Mouse (Mus musculus): ENCODE results near the gene Got2. TPM values are rescaled to one million over a fixed set of nuclear protein-coding genes. Genes with fewer than 3 reads are reported as not detected.

The Got2 gene
- 132 and 144 TPM in 2 replicates for polyA plus RNA-seq (2015; fragmentation: Nextera tagmentation; extraction: Ambion mirVana)

- ATAC-seq (ENCODE audit: low read depth): peak; percentile 91
- Histone ChIP-seq H3K4me1 (replicated peaks; ENCODE audit: control insufficient read depth, insufficient read depth, low read length) (peaks cover 13% of the 10 kb centered on the region), H3K9me3 (ENCODE audit: control insufficient read depth, low read length) (no peaks in the 10 kb centered on the region), H3K9ac (ENCODE audit: low read length) (peak within 1 kb of the TSS; percentile 75), H3K4me3 (ENCODE audit: low read length) (peak within 1 kb of the TSS; percentile 75), H3K27me3 (ENCODE audit: control insufficient read depth, insufficient read depth, low read depth, low read length) (no peaks in the 10 kb centered on the region), H3K27ac (ENCODE audit: low read length) (peak within 1 kb of the TSS; percentile 67), H3K4me2 (ENCODE audit: low read depth, low read length) (peak within 1 kb of the TSS; percentile 81), H3K36me3 (ENCODE audit: control insufficient read depth, insufficient read depth, low read length) (no peaks in the 10 kb centered on the region)
- 7% methylated on average over 31 of the region's 31 CpGs for WGBS
These were observed at the start of gene Got2 for GRCm38 (mm10) chr8:95888285-95889136. Got2 (minus strand) TSS chr8:95888547.

GRCm38 (mm10) chr8:95932841-95933240 is 44.5 kb upstream of the Got2 start:
- no peak overlapping the region for H3K9ac ChIP-seq (ENCODE audit: low read length)
- no peak overlapping the region for H3K4me3 ChIP-seq (ENCODE audit: low read length)
- H3K36me3 ChIP-seq (ENCODE audit: control insufficient read depth, insufficient read depth, low read length): no peaks in the 10 kb centered on the region
- H3K27ac ChIP-seq (ENCODE audit: low read length): no peak overlapping the region
- H3K27me3 ChIP-seq (ENCODE audit: control insufficient read depth, insufficient read depth, low read depth, low read length): no peaks in the 10 kb centered on the region
- no peak for ATAC-seq (ENCODE audit: low read depth)
- H3K4me2 ChIP-seq (ENCODE audit: low read depth, low read length): no peak overlapping the region
- no peaks in the 10 kb centered on the region for H3K9me3 ChIP-seq (ENCODE audit: control insufficient read depth, low read length)
- no peaks in the 10 kb centered on the region for H3K4me1 ChIP-seq (replicated peaks; ENCODE audit: control insufficient read depth, insufficient read depth, low read length)
- WGBS: 87% methylated on average over 5 of the region's 5 CpGs

DNA sequence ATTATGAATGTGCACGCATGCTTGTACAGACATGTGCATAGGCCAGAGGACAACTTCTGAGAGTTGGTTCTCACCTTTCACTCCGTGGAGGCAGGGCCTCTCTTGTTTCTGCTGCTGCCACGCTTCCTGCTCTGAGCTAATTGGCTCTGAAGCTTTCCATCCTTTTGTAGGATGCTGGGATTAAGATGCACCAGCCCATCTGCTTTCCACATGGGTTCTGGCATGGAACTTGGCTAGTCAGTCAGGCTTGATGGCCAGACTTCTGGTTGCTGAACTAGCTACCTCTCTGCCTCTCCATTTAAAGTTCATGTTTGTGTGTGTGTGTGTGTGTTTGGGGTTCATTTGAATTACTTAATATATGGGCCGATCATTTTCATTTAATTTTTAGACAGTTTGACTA is 41.5 kb upstream of the Got2 start:
- no peaks in the 10 kb centered on the region for H3K4me1 ChIP-seq (replicated peaks; ENCODE audit: control insufficient read depth, insufficient read depth, low read length)
- WGBS: 53% methylated on average over 4 of the region's 4 CpGs
- no peaks in the 10 kb centered on the region for H3K36me3 ChIP-seq (ENCODE audit: control insufficient read depth, insufficient read depth, low read length)
- no peaks in the 10 kb centered on the region for H3K9me3 ChIP-seq (ENCODE audit: control insufficient read depth, low read length)
- H3K9ac ChIP-seq (ENCODE audit: low read length): no peak overlapping the region
- no peak overlapping the region for H3K4me3 ChIP-seq (ENCODE audit: low read length)
- no peak for ATAC-seq (ENCODE audit: low read depth)
- no peak overlapping the region for H3K27ac ChIP-seq (ENCODE audit: low read length)
- no peak overlapping the region for H3K4me2 ChIP-seq (ENCODE audit: low read depth, low read length)
- H3K27me3 ChIP-seq (ENCODE audit: control insufficient read depth, insufficient read depth, low read depth, low read length): no peaks in the 10 kb centered on the region

DNA sequence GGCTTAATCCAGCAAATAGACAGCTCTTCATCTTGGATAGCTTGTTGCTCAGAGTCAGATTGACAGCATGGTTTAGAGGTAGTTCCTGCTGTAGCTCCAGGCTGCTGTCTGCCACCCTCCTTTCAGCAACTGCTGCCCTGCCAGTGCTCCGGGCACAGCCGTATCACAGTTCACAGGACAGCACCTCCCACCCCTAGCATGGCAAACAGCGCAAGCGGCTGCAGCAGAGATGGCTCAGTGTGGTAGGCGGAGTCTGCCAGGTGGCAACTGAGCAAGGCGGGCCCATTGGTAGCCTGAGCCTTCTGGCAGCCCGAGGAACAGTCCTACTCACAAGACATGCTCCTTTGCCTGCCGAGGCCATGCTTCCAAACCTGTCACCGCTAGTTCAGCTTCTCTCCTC is 27.8 kb upstream of the Got2 start:
- ATAC-seq (ENCODE audit: low read depth): peak; percentile 77
- H3K9me3 ChIP-seq (ENCODE audit: control insufficient read depth, low read length): no peaks in the 10 kb centered on the region
- peak overlapping the region; percentile 58 for H3K4me2 ChIP-seq (ENCODE audit: low read depth, low read length)
- H3K4me3 ChIP-seq (ENCODE audit: low read length): peak overlapping the region; percentile 36
- no peaks in the 10 kb centered on the region for H3K27me3 ChIP-seq (ENCODE audit: control insufficient read depth, insufficient read depth, low read depth, low read length)
- no peak overlapping the region for H3K27ac ChIP-seq (ENCODE audit: low read length)
- H3K36me3 ChIP-seq (ENCODE audit: control insufficient read depth, insufficient read depth, low read length): no peaks in the 10 kb centered on the region
- 8% methylated on average over 9 of the region's 9 CpGs for WGBS
- H3K4me1 ChIP-seq (replicated peaks; ENCODE audit: control insufficient read depth, insufficient read depth, low read length): peaks cover 6% of the 10 kb centered on the region; the same call in 1 of the 2 replicates
- H3K9ac ChIP-seq (ENCODE audit: low read length): peak overlapping the region; percentile 50

- Histone ChIP-seq H3K27me3 (ENCODE audit: control insufficient read depth, insufficient read depth, low read depth, low read length) (no peaks in the 10 kb centered on the region), H3K36me3 (ENCODE audit: control insufficient read depth, insufficient read depth, low read length) (no peaks in the 10 kb centered on the region), H3K4me2 (ENCODE audit: low read depth, low read length) (no peak overlapping the region), H3K9me3 (ENCODE audit: control insufficient read depth, low read length) (no peaks in the 10 kb centered on the region), H3K27ac (ENCODE audit: low read length) (no peak overlapping the region), H3K9ac (ENCODE audit: low read length) (no peak overlapping the region), H3K4me1 (replicated peaks; ENCODE audit: control insufficient read depth, insufficient read depth, low read length) (peaks cover 6% of the 10 kb centered on the region; the same call in 1 of the 2 replicates), H3K4me3 (ENCODE audit: low read length) (no peak overlapping the region)
- 8% methylated on average over 7 of the region's 7 CpGs for WGBS
- peak; percentile 67 for ATAC-seq (ENCODE audit: low read depth)
These were observed 26.7 kb upstream of the Got2 start for GRCm38 (mm10) chr8:95914905-95915643.

DNA sequence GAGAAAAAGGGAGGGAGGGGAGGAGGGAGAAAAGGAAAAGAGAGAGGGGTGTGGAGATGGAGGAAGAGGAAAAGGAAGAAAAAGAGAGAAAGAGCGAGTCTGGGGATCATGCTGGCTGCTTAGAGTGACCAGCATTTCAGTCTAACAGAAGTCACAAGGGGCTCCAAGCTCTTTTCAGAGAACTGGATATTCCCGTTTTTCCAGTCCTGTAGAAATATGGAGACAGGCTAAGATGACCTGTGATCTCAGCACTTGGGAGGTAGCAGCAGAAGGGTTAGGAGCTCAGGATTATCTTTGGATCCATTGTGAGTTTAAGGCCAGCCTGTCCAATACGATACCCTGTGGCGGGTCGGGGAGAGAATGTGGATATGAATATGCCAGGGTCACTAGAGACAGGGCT is 22.9 kb upstream of the Got2 start:
- WGBS: 54% methylated on average over 5 of the region's 5 CpGs
- H3K4me3 ChIP-seq (ENCODE audit: low read length): no peak overlapping the region
- H3K27ac ChIP-seq (ENCODE audit: low read length): no peak overlapping the region
- H3K27me3 ChIP-seq (ENCODE audit: control insufficient read depth, insufficient read depth, low read depth, low read length): no peaks in the 10 kb centered on the region
- ATAC-seq (ENCODE audit: low read depth): no peak
- peaks cover 6% of the 10 kb centered on the region; the same call in 1 of the 2 replicates for H3K4me1 ChIP-seq (replicated peaks; ENCODE audit: control insufficient read depth, insufficient read depth, low read length)
- no peak overlapping the region for H3K4me2 ChIP-seq (ENCODE audit: low read depth, low read length)
- no peaks in the 10 kb centered on the region for H3K9me3 ChIP-seq (ENCODE audit: control insufficient read depth, low read length)
- H3K9ac ChIP-seq (ENCODE audit: low read length): no peak overlapping the region
- H3K36me3 ChIP-seq (ENCODE audit: control insufficient read depth, insufficient read depth, low read length): no peaks in the 10 kb centered on the region

GRCm38 (mm10) chr8:95907885-95908284 is 19.5 kb upstream of the Got2 start:
- WGBS: 70% methylated on average over 11 of the region's 11 CpGs
- Histone ChIP-seq H3K36me3 (ENCODE audit: control insufficient read depth, insufficient read depth, low read length) (no peaks in the 10 kb centered on the region), H3K27me3 (ENCODE audit: control insufficient read depth, insufficient read depth, low read depth, low read length) (no peaks in the 10 kb centered on the region), H3K9me3 (ENCODE audit: control insufficient read depth, low read length) (no peaks in the 10 kb centered on the region), H3K27ac (ENCODE audit: low read length) (no peak overlapping the region), H3K4me2 (ENCODE audit: low read depth, low read length) (no peak overlapping the region), H3K9ac (ENCODE audit: low read length) (no peak overlapping the region), H3K4me1 (replicated peaks; ENCODE audit: control insufficient read depth, insufficient read depth, low read length) (no peaks in the 10 kb centered on the region), H3K4me3 (ENCODE audit: low read length) (no peak overlapping the region)
- no peak for ATAC-seq (ENCODE audit: low read depth)

DNA sequence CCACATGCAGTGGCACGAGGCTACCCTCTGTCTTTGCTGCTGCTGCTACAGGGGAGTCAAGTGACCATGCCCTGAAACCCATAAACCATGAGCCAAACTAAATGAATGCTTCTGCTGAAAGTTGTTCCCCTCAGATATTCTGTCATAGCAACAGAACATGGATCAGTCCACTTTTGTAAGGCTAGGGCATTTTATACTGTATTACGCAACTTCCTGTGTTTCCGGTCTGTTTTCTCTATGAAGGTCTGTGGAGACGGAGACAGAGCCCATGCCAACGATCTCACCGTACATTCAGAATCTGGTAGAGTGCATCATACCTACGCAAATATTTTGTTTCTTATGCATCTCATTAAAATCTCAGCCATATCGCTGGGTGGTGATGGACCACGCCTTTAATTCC is 18.4 kb upstream of the Got2 start:
- Histone ChIP-seq H3K4me1 (replicated peaks; ENCODE audit: control insufficient read depth, insufficient read depth, low read length) (no peaks in the 10 kb centered on the region), H3K4me3 (ENCODE audit: low read length) (no peak overlapping the region), H3K9ac (ENCODE audit: low read length) (no peak overlapping the region), H3K9me3 (ENCODE audit: control insufficient read depth, low read length) (no peaks in the 10 kb centered on the region), H3K4me2 (ENCODE audit: low read depth, low read length) (no peak overlapping the region), H3K27me3 (ENCODE audit: control insufficient read depth, insufficient read depth, low read depth, low read length) (no peaks in the 10 kb centered on the region), H3K36me3 (ENCODE audit: control insufficient read depth, insufficient read depth, low read length) (no peaks in the 10 kb centered on the region), H3K27ac (ENCODE audit: low read length) (no peak overlapping the region)
- 77% methylated on average over 9 of the region's 9 CpGs for WGBS
- ATAC-seq (ENCODE audit: low read depth): no peak

GRCm38 (mm10) chr8:95901864-95902263 is 13.5 kb upstream of the Got2 start:
- H3K36me3 ChIP-seq (ENCODE audit: control insufficient read depth, insufficient read depth, low read length): no peaks in the 10 kb centered on the region
- no peak for ATAC-seq (ENCODE audit: low read depth)
- H3K9ac ChIP-seq (ENCODE audit: low read length): no peak overlapping the region
- no peak overlapping the region for H3K4me3 ChIP-seq (ENCODE audit: low read length)
- no peak overlapping the region for H3K4me2 ChIP-seq (ENCODE audit: low read depth, low read length)
- H3K9me3 ChIP-seq (ENCODE audit: control insufficient read depth, low read length): no peaks in the 10 kb centered on the region
- no peaks in the 10 kb centered on the region for H3K27me3 ChIP-seq (ENCODE audit: control insufficient read depth, insufficient read depth, low read depth, low read length)
- no peak overlapping the region for H3K27ac ChIP-seq (ENCODE audit: low read length)
- no peaks in the 10 kb centered on the region for H3K4me1 ChIP-seq (replicated peaks; ENCODE audit: control insufficient read depth, insufficient read depth, low read length)
- 36% methylated on average over 7 of the region's 7 CpGs for WGBS

Data from lung, embryonic 16.5 days (tissue).